Mouse (Mus musculus): ENCODE data around the gene Tcf20. TPM values are rescaled to one million over a fixed set of nuclear protein-coding genes. Genes with fewer than 3 reads are reported as not detected.
A peak's percentile ranks its signal among the peaks of the same experiment; 100 is the strongest.

Gene Tcf20
- polyA plus RNA-seq, 1 experiment from 2014 or later, result 9.3 TPM

DNA sequence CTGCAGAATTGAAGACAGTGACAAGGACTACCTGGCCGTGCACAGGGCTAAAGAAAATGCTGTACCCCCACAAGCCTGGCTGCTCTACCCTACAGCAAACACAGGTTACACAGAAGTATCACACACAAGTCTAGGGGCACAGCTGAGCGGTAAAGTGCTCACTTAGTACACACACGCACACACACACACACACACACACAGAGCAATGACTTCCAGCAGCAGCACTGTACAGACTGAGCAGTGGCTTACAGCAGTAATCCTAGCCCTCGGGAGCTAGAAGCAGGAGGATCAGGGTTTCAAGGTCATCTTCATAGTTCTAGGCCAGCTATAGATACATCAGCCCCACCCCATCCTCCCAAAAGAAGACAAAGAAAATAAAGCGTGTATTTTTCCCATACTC, 33.6 kb downstream of the Tcf20 start:
- WGBS, result 74% methylated on average over 5 of the region's 5 CpGs
- Histone ChIP-seq H3K9ac (no peak overlapping the region), H3K4me1 (peaks cover 60% of the 10 kb centered on the region), H3K27me3 (peaks cover 86% of the 10 kb centered on the region), H3K27ac (no peak overlapping the region), H3K4me2 (no peak overlapping the region), H3K36me3 (no peaks in the 10 kb centered on the region), H3K4me3 (replicated peaks) (no peak overlapping the region), H3K9me3 (replicated peaks) (no peaks in the 10 kb centered on the region)
- ATAC-seq (replicated peaks; ENCODE audit: low FRiP score), result no peak

DNA sequence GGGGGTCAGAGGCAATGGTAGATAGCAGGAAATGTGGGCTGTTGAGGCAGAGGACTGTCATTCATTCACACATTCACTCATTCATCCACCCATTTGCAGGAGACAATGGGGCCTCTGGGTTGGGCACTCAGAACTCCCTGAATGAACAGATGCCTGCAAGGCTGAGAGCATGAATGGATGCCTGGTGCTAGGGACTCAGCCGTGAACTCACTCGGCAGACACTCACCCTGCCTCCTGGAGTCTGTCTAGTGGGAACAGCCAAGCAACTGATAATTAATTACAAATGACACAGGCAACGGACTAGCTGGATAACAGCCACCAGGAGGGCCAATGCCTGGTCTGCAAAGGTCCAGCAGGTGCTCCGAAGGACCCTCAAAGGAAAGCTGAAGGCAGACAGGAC, 34.6 kb downstream of the Tcf20 start:
- H3K9me3 ChIP-seq (replicated peaks), result no peaks in the 10 kb centered on the region
- ATAC-seq (replicated peaks; ENCODE audit: low FRiP score), result no peak
- H3K4me2 ChIP-seq, result no peak overlapping the region
- H3K27ac ChIP-seq, result no peak overlapping the region
- peaks cover 59% of the 10 kb centered on the region for H3K4me1 ChIP-seq
- no peak overlapping the region for H3K9ac ChIP-seq
- H3K4me3 ChIP-seq (replicated peaks), result no peak overlapping the region
- peaks cover 91% of the 10 kb centered on the region for H3K27me3 ChIP-seq
- WGBS, result 32% methylated on average over 4 of the region's 4 CpGs
- H3K36me3 ChIP-seq, result no peaks in the 10 kb centered on the region

DNA sequence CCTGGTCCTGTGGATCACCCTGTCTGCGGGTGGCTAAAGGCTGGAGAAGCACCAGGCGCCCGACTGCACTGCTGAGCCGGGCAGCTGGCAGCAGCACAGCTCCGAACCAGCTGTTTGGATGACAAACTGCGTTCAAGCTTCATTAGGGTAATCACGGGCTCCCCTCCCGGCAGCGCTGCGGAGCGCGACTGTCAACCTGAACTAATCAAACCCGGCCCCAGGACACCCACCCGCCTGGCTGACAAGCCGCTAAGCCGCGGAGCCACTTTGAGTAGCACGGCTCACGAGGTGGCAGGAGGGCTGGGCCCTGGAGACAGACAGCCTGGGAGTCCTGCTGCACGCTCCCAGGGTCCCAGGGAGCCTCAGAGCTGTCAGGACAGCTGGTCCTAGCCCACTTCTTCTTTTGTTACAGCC, 35.4 kb downstream of the Tcf20 start:
- ATAC-seq (replicated peaks; ENCODE audit: low FRiP score), result no peak
- peak overlapping the region; percentile 32; the same call in 1 of the 2 replicates for H3K4me2 ChIP-seq
- H3K9ac ChIP-seq, result no peak overlapping the region
- no peak overlapping the region for H3K4me3 ChIP-seq (replicated peaks)
- no peaks in the 10 kb centered on the region for H3K9me3 ChIP-seq (replicated peaks)
- no peaks in the 10 kb centered on the region for H3K36me3 ChIP-seq
- no peak overlapping the region for H3K27ac ChIP-seq
- peaks cover 89% of the 10 kb centered on the region for H3K27me3 ChIP-seq
- peaks cover 57% of the 10 kb centered on the region for H3K4me1 ChIP-seq
- 15% methylated on average over 20 of the region's 20 CpGs for WGBS

DNA sequence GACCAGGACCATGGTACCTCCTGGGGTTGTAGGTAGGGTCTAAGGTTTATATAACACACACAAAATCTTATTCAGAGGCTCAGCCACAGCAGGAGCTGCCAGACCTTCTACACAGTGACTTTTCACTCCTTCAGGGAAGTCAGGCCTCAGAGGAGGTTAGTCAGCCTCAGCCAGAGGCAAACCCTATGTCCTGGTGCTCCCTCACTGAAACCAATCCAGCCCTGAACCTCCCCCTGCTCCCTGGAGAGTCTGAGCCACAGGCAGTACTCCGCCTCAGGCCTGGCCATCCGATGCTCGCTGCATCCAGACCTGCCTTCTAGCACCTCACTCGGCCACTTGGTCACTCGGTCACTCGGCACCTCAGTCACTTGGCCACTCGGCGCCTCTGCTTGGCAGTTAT, 37.4 kb downstream of the Tcf20 start:
- WGBS, result 50% methylated on average over 8 of the region's 8 CpGs
- Histone ChIP-seq H3K4me2 (no peak overlapping the region), H3K36me3 (no peaks in the 10 kb centered on the region), H3K9ac (no peak overlapping the region), H3K27ac (no peak overlapping the region), H3K4me1 (peaks cover 51% of the 10 kb centered on the region), H3K27me3 (peaks cover 79% of the 10 kb centered on the region), H3K9me3 (replicated peaks) (no peaks in the 10 kb centered on the region), H3K4me3 (replicated peaks) (no peak overlapping the region)
- no peak for ATAC-seq (replicated peaks; ENCODE audit: low FRiP score)

DNA sequence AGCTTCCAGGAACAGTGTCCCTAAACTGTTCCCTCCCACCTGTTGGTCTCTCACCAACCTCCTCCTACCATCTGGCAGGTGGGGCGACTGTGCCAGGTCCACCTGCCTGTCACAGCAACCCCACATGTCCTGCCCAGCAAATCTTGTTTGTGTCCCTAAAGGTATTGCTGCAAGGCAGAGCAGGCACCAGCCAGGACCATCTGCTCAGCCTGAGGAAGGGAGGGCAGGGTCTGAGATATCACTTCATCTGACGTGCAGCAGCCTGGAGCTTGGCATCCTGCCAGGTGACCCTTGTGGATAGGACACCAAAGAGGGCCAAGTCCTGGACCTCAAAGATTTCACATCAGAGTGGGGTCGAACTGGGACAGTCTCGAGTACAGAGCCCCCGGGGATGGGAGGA, 40.2 kb downstream of the Tcf20 start:
- H3K9ac ChIP-seq, result no peak overlapping the region
- no peak overlapping the region for H3K4me3 ChIP-seq (replicated peaks)
- WGBS, result 52% methylated on average over 5 of the region's 5 CpGs
- no peaks in the 10 kb centered on the region for H3K36me3 ChIP-seq
- peaks cover 49% of the 10 kb centered on the region for H3K4me1 ChIP-seq
- H3K9me3 ChIP-seq (replicated peaks), result no peaks in the 10 kb centered on the region
- H3K27me3 ChIP-seq, result peaks cover 51% of the 10 kb centered on the region
- no peak for ATAC-seq (replicated peaks; ENCODE audit: low FRiP score)
- H3K27ac ChIP-seq, result no peak overlapping the region
- no peak overlapping the region for H3K4me2 ChIP-seq

DNA sequence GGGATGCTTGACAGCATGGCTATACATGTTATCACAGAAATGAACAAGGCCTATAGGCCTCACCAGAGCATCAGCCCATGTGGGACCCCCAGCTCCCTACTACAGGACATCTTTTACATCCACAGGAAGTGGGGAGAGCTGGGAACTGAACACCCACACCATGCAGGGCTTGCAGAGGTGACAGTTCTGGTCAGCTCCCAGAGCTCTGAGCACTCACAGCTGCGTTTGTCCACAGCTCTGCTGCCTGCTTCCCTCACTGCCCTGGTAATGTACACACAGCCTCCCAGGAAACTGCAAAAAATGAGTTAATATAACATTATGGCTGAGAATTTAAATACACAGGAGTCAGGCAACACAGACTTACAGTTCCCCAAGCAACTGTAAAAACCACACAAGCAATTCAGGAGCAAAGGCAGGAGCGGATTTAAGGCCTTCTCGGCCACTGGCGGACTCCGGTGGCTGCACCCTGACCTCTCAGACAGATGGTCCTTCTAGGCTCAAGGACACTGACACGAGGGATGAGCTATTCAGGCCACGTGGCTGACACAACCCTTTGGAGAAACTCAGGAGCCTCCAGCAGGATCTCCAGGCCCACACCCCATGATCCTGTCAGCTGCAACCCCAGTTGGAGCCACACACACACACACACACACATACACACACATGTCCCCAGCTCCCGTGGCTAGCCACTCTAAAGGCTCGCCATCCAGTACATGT, 43.0 kb downstream of the Tcf20 start:
- Histone ChIP-seq H3K9ac (no peak overlapping the region), H3K4me1 (peaks cover 55% of the 10 kb centered on the region), H3K4me3 (replicated peaks) (no peak overlapping the region), H3K9me3 (replicated peaks) (no peaks in the 10 kb centered on the region), H3K27ac (0 out of 2 replicates have a peak overlapping the region, but pooled peaks have one; percentile 2), H3K36me3 (no peaks in the 10 kb centered on the region), H3K27me3 (peaks cover 42% of the 10 kb centered on the region), H3K4me2 (no peak overlapping the region)
- no peak for ATAC-seq (replicated peaks; ENCODE audit: low FRiP score)
- WGBS, result 51% methylated on average over 9 of the region's 9 CpGs

DNA sequence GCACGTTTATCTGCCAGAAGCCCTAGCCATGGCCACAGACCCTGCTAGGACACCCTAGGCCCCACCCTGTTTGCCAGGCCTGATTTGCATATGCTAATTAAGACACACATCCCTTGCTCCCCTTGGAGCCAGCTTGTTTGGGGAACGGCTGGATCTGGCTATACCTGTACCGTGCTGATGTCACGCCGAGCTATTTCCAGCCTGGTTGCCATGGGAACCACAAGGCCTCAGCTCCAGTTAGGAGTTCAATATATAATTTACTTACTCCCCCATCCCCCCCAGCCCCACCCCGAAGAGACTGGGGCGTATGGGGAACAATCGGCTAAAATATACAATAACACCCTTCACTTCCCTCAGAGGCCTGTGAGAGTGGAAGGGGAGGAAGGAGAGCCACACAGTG, 45.9 kb downstream of the Tcf20 start:
- no peaks in the 10 kb centered on the region for H3K36me3 ChIP-seq
- no peaks in the 10 kb centered on the region for H3K9me3 ChIP-seq (replicated peaks)
- ATAC-seq (replicated peaks; ENCODE audit: low FRiP score), result no peak
- peaks cover 23% of the 10 kb centered on the region for H3K27me3 ChIP-seq
- H3K4me1 ChIP-seq, result peaks cover 65% of the 10 kb centered on the region
- H3K9ac ChIP-seq, result no peak overlapping the region
- H3K27ac ChIP-seq, result no peak overlapping the region
- no peak overlapping the region for H3K4me2 ChIP-seq
- WGBS, result 66% methylated on average over 8 of the region's 8 CpGs
- H3K4me3 ChIP-seq (replicated peaks), result no peak overlapping the region

DNA sequence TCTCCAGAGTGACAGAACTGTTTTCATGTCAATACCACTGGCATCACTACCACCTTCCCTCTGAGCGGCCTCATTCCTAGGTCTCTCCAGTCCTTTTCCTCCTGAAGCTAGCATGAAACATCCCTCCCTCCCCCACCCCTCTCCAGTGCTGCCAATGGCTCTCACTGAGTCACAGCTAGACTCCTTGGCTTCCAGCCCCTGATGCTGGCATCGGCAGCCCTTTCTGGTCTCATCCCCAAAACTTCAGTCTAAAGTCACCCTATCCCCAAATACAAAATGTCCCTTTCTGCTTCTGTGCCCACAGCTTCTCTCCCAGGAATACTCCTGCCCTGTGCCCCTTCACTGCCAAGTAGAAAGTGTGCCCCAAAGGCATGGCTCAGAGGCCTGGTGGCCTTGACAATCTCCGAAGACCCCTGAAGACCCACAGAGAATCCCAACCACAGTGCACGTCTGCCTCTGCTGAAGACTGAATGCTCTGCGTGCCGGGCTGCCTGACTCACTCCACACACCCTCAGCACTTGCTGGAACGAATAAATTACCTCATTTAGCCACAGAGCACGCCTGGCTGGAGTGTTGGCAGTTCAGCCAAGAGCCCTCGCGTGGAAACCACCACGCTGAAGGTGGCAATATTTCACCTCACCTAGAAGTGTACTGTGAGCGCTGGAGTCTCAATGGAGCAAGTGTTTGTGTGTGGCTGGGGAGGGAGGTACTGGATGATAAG, 47.0 kb downstream of the Tcf20 start:
- Histone ChIP-seq H3K4me3 (replicated peaks) (no peak overlapping the region), H3K27ac (no peak overlapping the region), H3K4me1 (peaks cover 76% of the 10 kb centered on the region), H3K9me3 (replicated peaks) (no peaks in the 10 kb centered on the region), H3K4me2 (no peak overlapping the region), H3K27me3 (peaks cover 20% of the 10 kb centered on the region), H3K9ac (no peak overlapping the region), H3K36me3 (no peaks in the 10 kb centered on the region)
- 48% methylated on average over 12 of the region's 12 CpGs for WGBS
- no peak for ATAC-seq (replicated peaks; ENCODE audit: low FRiP score)

DNA sequence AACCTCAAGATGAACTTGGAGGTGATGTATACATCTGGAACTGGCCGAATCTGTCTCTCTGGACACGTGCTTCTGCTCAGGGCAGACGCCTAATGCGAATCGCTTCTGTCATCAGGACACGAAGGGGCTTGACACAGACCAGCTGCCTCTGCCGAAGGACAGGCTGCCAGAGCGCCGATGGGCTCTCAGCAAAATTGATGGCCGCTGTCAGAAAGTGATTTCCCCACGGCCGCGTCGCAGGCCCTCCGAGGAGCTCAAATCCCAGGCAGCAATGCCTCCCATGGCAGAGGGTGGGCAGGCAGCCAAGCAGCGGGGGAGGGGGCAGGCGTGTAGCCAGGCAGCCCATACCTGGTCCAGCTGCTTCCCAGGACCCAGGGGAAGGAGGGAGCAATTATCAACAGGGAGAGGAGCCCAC, 49.5 kb downstream of the Tcf20 start:
- Histone ChIP-seq H3K27ac (peak overlapping the region; percentile 79), H3K4me1 (peaks cover 90% of the 10 kb centered on the region), H3K9me3 (replicated peaks) (no peaks in the 10 kb centered on the region), H3K9ac (no peak overlapping the region), H3K4me3 (replicated peaks) (no peak overlapping the region), H3K27me3 (peaks cover 27% of the 10 kb centered on the region), H3K36me3 (no peaks in the 10 kb centered on the region), H3K4me2 (peak overlapping the region; percentile 37)
- ATAC-seq (replicated peaks; ENCODE audit: low FRiP score), result peak; percentile 35; the same call in 1 of the 2 replicates
- WGBS, result 7% methylated on average over 17 of the region's 17 CpGs

DNA sequence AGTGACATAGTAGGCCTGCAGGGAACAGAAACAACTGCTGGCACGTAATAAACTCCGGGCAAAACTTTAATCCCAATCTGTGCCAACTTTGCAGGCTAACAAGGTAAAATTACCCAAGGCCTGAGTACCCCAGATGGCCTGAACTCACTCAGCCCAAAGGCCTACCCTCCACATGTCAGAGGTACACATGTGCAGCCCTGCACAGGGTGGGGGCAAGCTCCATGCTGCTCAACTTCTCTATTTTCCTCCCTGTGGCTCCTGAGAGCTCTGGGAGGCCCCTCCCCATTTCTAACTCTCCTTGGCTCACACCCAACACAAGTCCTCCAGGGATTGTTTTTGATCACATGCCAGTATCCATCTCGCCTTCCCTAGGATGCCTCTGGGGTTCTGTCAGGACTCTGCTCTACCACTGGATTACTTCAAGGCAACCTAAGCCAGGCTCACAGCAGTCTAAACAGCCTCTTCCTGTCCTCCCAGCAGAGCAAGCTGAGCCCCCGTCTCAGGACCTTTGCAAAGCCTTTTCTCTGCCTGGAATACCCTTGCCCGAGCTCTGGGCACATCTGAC, 50.2 kb downstream of the Tcf20 start:
- no peak for ATAC-seq (replicated peaks; ENCODE audit: low FRiP score)
- no peaks in the 10 kb centered on the region for H3K9me3 ChIP-seq (replicated peaks)
- H3K36me3 ChIP-seq, result no peaks in the 10 kb centered on the region
- H3K4me1 ChIP-seq, result peaks cover 94% of the 10 kb centered on the region
- peak overlapping the region; percentile 79 for H3K27ac ChIP-seq
- peak overlapping the region; percentile 37 for H3K4me2 ChIP-seq
- H3K27me3 ChIP-seq, result peaks cover 27% of the 10 kb centered on the region
- no peak overlapping the region for H3K9ac ChIP-seq
- H3K4me3 ChIP-seq (replicated peaks), result no peak overlapping the region
- 50% methylated on average over 5 of the region's 5 CpGs for WGBS

DNA sequence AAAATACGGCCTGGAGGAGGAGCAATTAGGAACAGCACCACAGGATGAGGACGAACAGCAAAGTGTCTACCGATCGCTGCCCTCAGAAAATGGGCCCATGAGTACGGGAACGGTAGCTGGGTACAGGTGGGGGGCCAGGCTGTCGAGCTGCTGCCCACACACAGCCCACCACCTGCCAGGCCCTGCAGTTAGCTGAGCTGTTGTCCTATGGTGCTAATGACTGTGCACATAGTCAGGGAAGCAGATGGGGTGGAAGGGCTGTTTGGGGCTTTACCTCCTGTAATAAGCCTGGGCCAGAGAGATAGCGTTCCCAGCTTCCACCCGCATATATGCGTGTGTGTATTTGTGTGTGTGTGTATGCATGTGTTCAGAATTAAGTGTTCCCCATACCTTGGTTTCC, 52.7 kb downstream of the Tcf20 start:
- WGBS, result 77% methylated on average over 10 of the region's 10 CpGs
- Histone ChIP-seq H3K4me2 (no peak overlapping the region), H3K9ac (no peak overlapping the region), H3K27ac (no peak overlapping the region), H3K4me3 (replicated peaks) (no peak overlapping the region), H3K27me3 (peaks cover 28% of the 10 kb centered on the region), H3K36me3 (no peaks in the 10 kb centered on the region), H3K9me3 (replicated peaks) (no peaks in the 10 kb centered on the region), H3K4me1 (peaks cover 93% of the 10 kb centered on the region)
- no peak for ATAC-seq (replicated peaks; ENCODE audit: low FRiP score)

DNA sequence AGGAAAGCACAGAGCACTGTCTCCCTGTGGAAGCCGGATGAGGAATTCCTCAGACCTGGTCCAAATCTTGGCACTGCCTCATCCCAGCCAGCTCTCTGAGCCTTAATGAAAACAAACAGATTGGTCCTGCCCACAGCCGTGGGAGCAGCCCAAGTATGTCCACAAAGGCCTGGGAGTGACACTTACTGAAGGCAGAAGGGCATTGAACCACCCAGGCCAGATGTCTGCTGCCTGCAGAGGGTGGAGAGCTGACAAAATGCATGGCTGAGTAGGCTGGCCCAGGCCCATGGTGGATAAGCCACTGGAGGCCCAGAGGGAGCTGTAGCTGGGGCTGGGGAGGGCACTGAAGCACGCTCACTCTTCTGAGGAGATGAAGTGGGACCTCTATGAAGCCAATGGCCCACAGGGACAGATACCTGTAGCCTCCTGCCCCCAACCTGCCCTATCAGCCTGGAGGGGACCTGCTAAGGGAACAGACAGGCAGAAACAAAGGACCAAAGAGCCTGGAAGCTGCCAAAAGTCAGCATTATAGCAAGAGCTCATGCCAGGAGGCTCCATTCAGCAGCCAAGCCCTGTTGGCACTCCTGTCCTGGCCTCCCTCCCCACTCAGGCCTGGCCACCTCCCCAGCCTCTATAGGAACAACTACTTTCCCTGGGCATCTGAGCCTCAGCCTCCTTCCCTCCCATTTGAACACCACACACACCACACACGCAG, 54.6 kb downstream of the Tcf20 start:
- Histone ChIP-seq H3K9ac (no peak overlapping the region), H3K36me3 (no peaks in the 10 kb centered on the region), H3K27ac (peak overlapping the region; percentile 63), H3K4me3 (replicated peaks) (no peak overlapping the region), H3K4me1 (peaks cover 96% of the 10 kb centered on the region), H3K27me3 (peaks cover 38% of the 10 kb centered on the region), H3K9me3 (replicated peaks) (no peaks in the 10 kb centered on the region), H3K4me2 (no peak overlapping the region)
- peak; percentile 68 for ATAC-seq (replicated peaks; ENCODE audit: low FRiP score)
- 30% methylated on average over 4 of the region's 4 CpGs for WGBS

All from kidney, embryonic 15.5 days (tissue).